Mouse (Mus musculus) CH12.LX (cell line): ENCODE measurements at regions not wholly inside any gene's neighbourhood (a gene's known extent, or its start where the extent isn't known, plus 50 kb on each side); places are given as distances from the start of the nearest gene placed in this dataset.

Source experiments
- DNase-seq: peaks from one replicate; pipeline ENCODE4 v3.0.0-alpha.2; 2013; ENCODE audit errors: extremely low read depth
- H3K27ac ChIP-seq: 2 replicates; pipeline ENCODE4 v1.5.1; 2012; ENCODE audit warnings: low read depth, mild to moderate bottlenecking, control low read depth, moderate library complexity; ENCODE audit not compliant: insufficient read depth
- H3K27me3 ChIP-seq: replicated peaks from 2 replicates; pipeline ENCODE3; 2012; ENCODE audit warnings: inconsistent platforms
- H3K36me3 ChIP-seq, 2 experiments: replicated peaks in 1 of 2; 2 replicates each; pipeline versions ENCODE3 to v1.6.1; 2012; ENCODE audit warnings: inconsistent platforms in 1 of 2, low read length in 1 of 2, mild to moderate bottlenecking in 1 of 2, mixed read lengths in 1 of 2, moderate library complexity in 1 of 2; ENCODE audit not compliant: control insufficient read depth in 1 of 2, insufficient read depth in 1 of 2
- H3K4me1 ChIP-seq, 2 experiments: 2 replicates each; pipeline ENCODE4 v1.6.1; 2012; ENCODE audit warnings: inconsistent platforms in 1 of 2, moderate library complexity in 1 of 2; ENCODE audit not compliant: insufficient read depth in 2 of 2, control insufficient read depth in 1 of 2
- H3K4me2 ChIP-seq: 2 replicates; pipeline ENCODE4 v1.6.1; 2012; ENCODE audit warnings: low read depth, mild to moderate bottlenecking, control low read depth; ENCODE audit not compliant: poor library complexity, insufficient read depth, severe bottlenecking
- H3K4me3 ChIP-seq, 3 experiments: fragments of 150-350 bp in 1 of 3; sonication (generic) in 1 of 3; replicated peaks in 1 of 3; 2 replicates each; pipeline versions ENCODE3 to v1.5.1; 2011 to 2012; ENCODE audit warnings: low read depth in 2 of 3, low read length in 2 of 3, mild to moderate bottlenecking in 2 of 3, moderate library complexity in 2 of 3, control low read depth in 1 of 3, improper control_type of control experiment in 1 of 3, inconsistent platforms in 1 of 3, mixed read lengths in 1 of 3; ENCODE audit not compliant: poor library complexity in 1 of 3
- H3K79me2 ChIP-seq: replicated peaks from 2 replicates; pipeline ENCODE4 v1.6.1; 2012; ENCODE audit warnings: mild to moderate bottlenecking, moderate library complexity; ENCODE audit not compliant: control insufficient read depth, poor library complexity, insufficient read depth, severe bottlenecking; ENCODE audit errors: extremely low read depth
- H3K9ac ChIP-seq: 2 replicates; pipeline ENCODE4 v1.6.1; 2012; ENCODE audit warnings: low read depth, mild to moderate bottlenecking, control low read depth, moderate library complexity; ENCODE audit not compliant: insufficient read depth
- H3K9me3 ChIP-seq: replicated peaks from 2 replicates; pipeline ENCODE3; 2012; ENCODE audit warnings: low read length, inconsistent platforms, mixed read lengths
- BHLHE40 ChIP-seq: IDR thresholded peaks from 2 replicates; pipeline ENCODE4 v1.6.1; 2011; ENCODE audit warnings: mild to moderate bottlenecking, low read depth, low read length, improper control_type of control experiment
- CHD1 ChIP-seq: IDR thresholded peaks from 2 replicates; pipeline ENCODE4 v1.6.1; 2012; ENCODE audit warnings: low read depth, low read length, improper control_type of control experiment, inconsistent platforms
- CTCF ChIP-seq, 2 experiments: IDR thresholded peaks in 1 of 2; conservative IDR thresholded peaks in 1 of 2; 2 replicates each; pipeline ENCODE4 v1.5.1; 2011 to 2012; ENCODE audit warnings: low read depth in 2 of 2, low read length in 2 of 2, improper control_type of control experiment in 1 of 2, inconsistent platforms in 1 of 2, mild to moderate bottlenecking in 1 of 2, moderate library complexity in 1 of 2
- JUN ChIP-seq: IDR thresholded peaks from 2 replicates; pipeline ENCODE4 v1.6.1; 2011; ENCODE audit warnings: low read depth, mild to moderate bottlenecking, low read length, improper control_type of control experiment, moderate library complexity; ENCODE audit not compliant: insufficient read depth
- MAX ChIP-seq: IDR thresholded peaks from 2 replicates; pipeline ENCODE4 v1.6.1; 2011; ENCODE audit warnings: low read length, improper control_type of control experiment
- MAZ ChIP-seq: IDR thresholded peaks from 2 replicates; pipeline ENCODE4 v1.6.1; 2012; ENCODE audit warnings: low read depth, mild to moderate bottlenecking, inconsistent platforms, low read length, improper control_type of control experiment, moderate library complexity
- MYC ChIP-seq: IDR thresholded peaks from 2 replicates; pipeline ENCODE4 v1.6.1; 2011; ENCODE audit warnings: low read depth, mild to moderate bottlenecking, improper control_type of control experiment, low read length
- POLR2A ChIP-seq: IDR thresholded peaks from 2 replicates; pipeline ENCODE4 v1.6.1; 2011; ENCODE audit warnings: low read depth, mild to moderate bottlenecking, improper control_type of control experiment, low read length
- POLR2AphosphoS2 ChIP-seq: IDR thresholded peaks from 2 replicates; pipeline ENCODE4 v1.6.1; 2011; ENCODE audit warnings: low read depth, low read length, improper control_type of control experiment
- RAD21 ChIP-seq: IDR thresholded peaks from 2 replicates; pipeline ENCODE4 v1.6.1; 2011; ENCODE audit warnings: low read depth, mild to moderate bottlenecking, low read length, improper control_type of control experiment, moderate library complexity
- SMC3 ChIP-seq: IDR thresholded peaks from 2 replicates; pipeline ENCODE4 v1.6.1; 2011; ENCODE audit warnings: low read depth, low read length, improper control_type of control experiment
- TBP ChIP-seq: conservative IDR thresholded peaks from 2 replicates; pipeline ENCODE4 v1.6.1; 2011; ENCODE audit warnings: low read depth, low read length, improper control_type of control experiment
- TCF12 ChIP-seq: IDR thresholded peaks from 2 replicates; pipeline ENCODE4 v1.6.1; 2014; ENCODE audit warnings: low read depth, mild to moderate bottlenecking, inconsistent platforms, low read length, improper control_type of control experiment
- UBTF ChIP-seq: IDR thresholded peaks from 2 replicates; pipeline ENCODE4 v1.6.1; 2012; ENCODE audit warnings: low read depth, mild to moderate bottlenecking, inconsistent platforms, low read length, improper control_type of control experiment, moderate library complexity
- ZNF384 ChIP-seq: IDR thresholded peaks from 2 replicates; pipeline ENCODE4 v1.6.1; 2012; ENCODE audit warnings: low read depth, low read length, improper control_type of control experiment, inconsistent platforms
- dilution Hi-C: fragments of 300-500 bp; cut with MboI; formaldehyde crosslinking; loops from 2 replicates; pipeline ENCODE4 v1.14.3; 2020; ENCODE audit warnings: low sequenced_read_pairs; ENCODE audit not compliant: extremely low pct_unique_long_range_greater_than_20kb, extremely low pct_ligation_motif_present
- in situ Hi-C: fragments of 300-500 bp; cut with MboI; formaldehyde crosslinking; loops from 3 replicates; pipeline ENCODE4 v1.14.3; 2019; ENCODE audit warnings: low sequenced_read_pairs, low pct_ligation_motif_present, low pct_unique_long_range_greater_than_20kb, mixed read lengths

DNA sequence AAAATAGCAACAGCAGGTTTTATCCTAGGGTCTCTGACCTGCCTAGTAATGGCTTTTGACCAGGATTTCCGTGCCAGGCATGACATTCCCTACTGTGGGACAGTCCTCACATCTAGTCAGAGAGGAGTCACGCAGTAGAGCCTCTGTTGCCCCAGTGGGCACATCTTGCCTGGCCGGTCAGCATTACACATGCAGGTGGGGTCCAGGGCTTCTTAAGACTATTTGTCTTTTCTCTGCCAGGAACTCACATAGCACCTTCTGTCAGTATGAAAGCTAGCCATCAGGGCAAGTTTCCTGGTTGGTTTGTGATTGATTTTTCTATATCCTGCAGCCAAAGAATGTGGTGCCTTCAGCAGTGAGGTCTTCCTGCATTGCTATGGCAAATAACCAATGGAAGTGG is 155.0 kb downstream of the Pten start:
- no peak overlapping the region for H3K4me3 ChIP-seq
- H3K9me3 ChIP-seq, result no peaks in the 10 kb centered on the region
- DNase-seq, result no peak
- no peaks in the 10 kb centered on the region; the same call in 1 of the 2 replicates for H3K79me2 ChIP-seq
- no peak overlapping the region for H3K4me2 ChIP-seq
- no peaks in the 10 kb centered on the region for H3K27me3 ChIP-seq
- TF ChIP-seq RAD21 (no peak), MAZ (no peak), CHD1 (no peak), UBTF (no peak), ZNF384 (no peak), BHLHE40 (no peak), MAX (no peak), JUN (no peak), CTCF (conservative IDR thresholded peaks at IDR 0.05 in 1 of 2, IDR thresholded peaks at IDR 0.05 in 1 of 2; ENCODE audit: low read depth in 2 of 2, low read length in 2 of 2) (no peak)
- peaks cover 13 to 40% of the 10 kb centered on the region in 2 experiments for H3K4me1 ChIP-seq
- in situ Hi-C loops (no loop called here), dilution Hi-C loops (no loop called here)
- no peak overlapping the region for H3K9ac ChIP-seq
- no peak overlapping the region for H3K27ac ChIP-seq
- no peaks in the 10 kb centered on the region for H3K36me3 ChIP-seq

GRCm38 (mm10) chr19:32916507-32917280 is 159.4 kb downstream of the Pten start:
- no peaks in the 10 kb centered on the region for H3K9me3 ChIP-seq
- H3K4me3 ChIP-seq, result no peak overlapping the region
- in situ Hi-C loops, result no loop called here
- no peaks in the 10 kb centered on the region for H3K36me3 ChIP-seq
- dilution Hi-C loops, result no loop called here
- no peak overlapping the region for H3K4me2 ChIP-seq
- H3K27ac ChIP-seq, result no peak overlapping the region
- TF ChIP-seq MYC (no peak), SMC3 (no peak), TBP (no peak), POLR2A (no peak), TCF12 (no peak), POLR2AphosphoS2 (no peak), JUN (no peak)
- no peaks in the 10 kb centered on the region for H3K79me2 ChIP-seq
- H3K27me3 ChIP-seq, result no peaks in the 10 kb centered on the region
- H3K4me1 ChIP-seq, result peaks cover 13 to 24% of the 10 kb centered on the region in 2 experiments
- H3K9ac ChIP-seq, result no peak overlapping the region
- no peak for DNase-seq
